Mouse (Mus musculus) activated CD4-positive, CD25-positive, alpha-beta regulatory T cell, adult 4 months (primary cell): ENCODE measurements around the gene Pip5k1c. TPM values are rescaled to one million over a fixed set of nuclear protein-coding genes. Genes with fewer than 3 reads are reported as not detected.

Source experiments
- polyA plus RNA-seq, 2 experiments: library from polyadenylated mRNA; unstranded; fragments of 100-300 nt; shearing (Covaris generic); gene quantifications; one replicate each; pipeline ENCODE4 v1.2.1; 2017

Gene Pip5k1c
- polyA plus RNA-seq, 2 experiments from 2014 or later, result 11.1 to 16.9 TPM

Other genes starting within 250 kb of the Pip5k1c start
- gene Sgta, start 232.8 kb upstream of the Pip5k1c start, polyA plus RNA-seq, result 10 to 100 TPM; 54.7 to 68.3 TPM
- gene Thop1, start 222.9 kb upstream of the Pip5k1c start, polyA plus RNA-seq, result 1 to 10 TPM; 2.8 to 4.5 TPM
- gene Creb3l3, start 194.1 kb upstream of the Pip5k1c start, polyA plus RNA-seq, result not detected
- gene Map2k2, start 187.0 kb upstream of the Pip5k1c start, polyA plus RNA-seq, result 10 to 100 TPM; 21.3 to 26.5 TPM
- gene Zbtb7a, start 157.7 kb upstream of the Pip5k1c start, polyA plus RNA-seq, result 10 to 100 TPM; 10.7 to 12.4 TPM
- gene Pias4, start 125.0 kb upstream of the Pip5k1c start, polyA plus RNA-seq, result 10 to 100 TPM; 17.6 to 23.8 TPM
- gene Eef2, start 116.3 kb upstream of the Pip5k1c start, polyA plus RNA-seq, result 1,000 to 10,000 TPM in 1 of 2 experiments, 100 to 1,000 TPM in 1; 933 to 1,303 TPM
- gene Dapk3, start 110.0 kb upstream of the Pip5k1c start, polyA plus RNA-seq, result 1 to 10 TPM; 4.1 to 4.9 TPM
- not detected for gene 4930442H23Rik, start 109.1 kb upstream of the Pip5k1c start, polyA plus RNA-seq
- under 1 TPM in 1 of 2 experiments, not detected in 1; 0.17 TPM for gene Nmrk2, start 90.9 kb upstream of the Pip5k1c start, polyA plus RNA-seq
- 1 to 10 TPM; 4.0 to 5.0 TPM for gene Atcay, start 62.1 kb upstream of the Pip5k1c start, polyA plus RNA-seq
- gene Zfr2, start 59.8 kb upstream of the Pip5k1c start, polyA plus RNA-seq, result 1 to 10 TPM in 1 of 2 experiments, under 1 TPM in 1; 0.79 to 1.5 TPM
- 10 to 100 TPM; 54.3 to 64.7 TPM for gene Matk, start 40.0 kb upstream of the Pip5k1c start, polyA plus RNA-seq
- gene Mrpl54, start 26.0 kb upstream of the Pip5k1c start, polyA plus RNA-seq, result 100 to 1,000 TPM; 148 to 166 TPM
- gene Apba3, start 26.0 kb upstream of the Pip5k1c start, polyA plus RNA-seq, result 10 to 100 TPM; 10.2 to 18.0 TPM
- 1 to 10 TPM; 2.4 to 3.1 TPM for gene Tjp3, start 1.4 kb upstream of the Pip5k1c start, polyA plus RNA-seq
- gene Cactin, start 28.1 kb downstream of the Pip5k1c start, polyA plus RNA-seq, result 1 to 10 TPM; 5.1 to 5.7 TPM
- 10 to 100 TPM; 20.9 to 21.4 TPM for gene Tbxa2r, start 35.8 kb downstream of the Pip5k1c start, polyA plus RNA-seq
- gene Gipc3, start 50.3 kb downstream of the Pip5k1c start, polyA plus RNA-seq, result not detected
- 10 to 100 TPM; 18.7 to 20.6 TPM for gene Hmg20b, start 57.5 kb downstream of the Pip5k1c start, polyA plus RNA-seq
- 1 to 10 TPM; 1.2 TPM for gene Mfsd12, start 64.5 kb downstream of the Pip5k1c start, polyA plus RNA-seq
- 1 to 10 TPM in 1 of 2 experiments, not detected in 1; 2.1 TPM for gene 4930404N11Rik, start 72.9 kb downstream of the Pip5k1c start, polyA plus RNA-seq
- gene Fzr1, start 85.6 kb downstream of the Pip5k1c start, polyA plus RNA-seq, result 10 to 100 TPM; 19.3 to 20.1 TPM
- 10 to 100 TPM; 12.7 to 13.7 TPM for gene Dohh, start 91.5 kb downstream of the Pip5k1c start, polyA plus RNA-seq
- gene Gm48551, start 91.5 kb downstream of the Pip5k1c start, polyA plus RNA-seq, result 1 to 10 TPM; 1.1 to 1.2 TPM
- gene Gm48552, start 96.0 kb downstream of the Pip5k1c start, polyA plus RNA-seq, result 1 to 10 TPM in 1 of 2 experiments, not detected in 1; 1.4 TPM
- 10 to 100 TPM in 1 of 2 experiments, 1 to 10 TPM in 1; 7.3 to 13.3 TPM for gene Smim24, start 100.1 kb downstream of the Pip5k1c start, polyA plus RNA-seq
- gene Nfic, start 162.7 kb downstream of the Pip5k1c start, polyA plus RNA-seq, result 10 to 100 TPM; 15.2 to 16.0 TPM
- gene Celf5, start 189.7 kb downstream of the Pip5k1c start, polyA plus RNA-seq, result 1 to 10 TPM in 1 of 2 experiments, under 1 TPM in 1; 0.44 to 1.5 TPM
- gene Ncln, start 203.4 kb downstream of the Pip5k1c start, polyA plus RNA-seq, result 10 to 100 TPM; 33.4 to 41.8 TPM
- 10 to 100 TPM; 70.0 to 70.7 TPM for gene S1pr4, start 207.2 kb downstream of the Pip5k1c start, polyA plus RNA-seq
- gene Gna15, start 231.3 kb downstream of the Pip5k1c start, polyA plus RNA-seq, result 10 to 100 TPM; 55.2 to 62.0 TPM